In the genomic region with DNA sequence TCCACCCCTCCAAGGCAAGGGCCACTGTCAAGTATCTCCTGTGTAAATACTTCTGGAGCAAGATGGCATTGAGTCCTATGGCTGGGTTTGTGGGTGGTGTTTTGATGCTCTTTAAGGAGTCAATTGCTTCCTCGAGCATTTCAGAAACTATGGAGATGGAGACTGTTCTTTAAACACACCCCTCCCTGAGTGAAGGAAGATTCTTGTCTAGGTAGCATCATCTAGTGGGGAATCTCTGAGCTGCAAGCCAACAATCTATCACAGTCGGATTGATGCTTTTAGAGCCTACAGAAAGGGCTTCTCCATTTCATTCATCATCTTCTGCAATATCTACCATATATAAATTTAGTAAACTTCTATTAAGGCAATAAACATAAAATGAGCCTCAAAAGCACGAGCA, we compare ENCODE assay signal across 16 mouse cellular contexts.
DNase-seq lines count a peak whose midpoint lies in the region; ATAC-seq and TF ChIP-seq lines count a peak whose summit lies in the region.
"Had no signal": no experiment of that assay in that cellular context is flagged by ENCODE, and none has a peak within 500 bp of the region (broad histone marks: within the 10 kb centered on the region; RNA-seq: fewer than 3 reads in every experiment).

No protein-coding gene starts in this region.

- H3K9me3 ChIP-seq in forebrain, postnatal 0 days (ENCODE audit: low read length): no peaks in the 10 kb centered on the region
- no peaks in the 10 kb centered on the region for H3K9me3 ChIP-seq in forebrain, embryonic 10.5 days
- H3K9me3 ChIP-seq in midbrain, postnatal 0 days (ENCODE audit: low read length): no peaks in the 10 kb centered on the region
- H3K9me3 ChIP-seq in midbrain, embryonic 11.5 days (ENCODE audit: control insufficient read depth, low read length): no peaks in the 10 kb centered on the region
- H3K9me3 ChIP-seq: embryonic facial prominence, embryonic 13.5 days; forebrain, embryonic 12.5 days; G1E; heart, embryonic 15.5 days; hindbrain, embryonic 15.5 days; limb, embryonic 15.5 days had no signal

- TF ChIP-seq CTCF in forebrain, postnatal 0 days (IDR thresholded peaks at IDR 0.05; ENCODE audit: low read depth): peak; percentile 84
- peak; percentile 83 for TF ChIP-seq CTCF in midbrain, postnatal 0 days (IDR thresholded peaks at IDR 0.05)

- peak; percentile 61 for DNase-seq in forebrain, postnatal 0 days
- DNase-seq in forebrain, embryonic 10.5 days (ENCODE audit: extremely low spot score, low spot score): no peak
- DNase-seq in layer of hippocampus, adult 11-12 months (ENCODE audit: low spot score): peak; percentile 45
- no peak for DNase-seq in layer of hippocampus, postnatal 25 days (ENCODE audit: extremely low spot score in 1 of 2, low spot score in 1 of 2)
- DNase-seq in midbrain, postnatal 0 days (ENCODE audit: low spot score): peak; percentile 63
- DNase-seq in midbrain, embryonic 11.5 days (ENCODE audit: low spot score, missing footprints): no peak
- peak; percentile 47 for DNase-seq in layer of hippocampus, adult 9-11 months
- no peak for DNase-seq in kidney, postnatal 14 days
- DNase-seq: cerebellum, adult 11 months; gastrocnemius, postnatal 36 days had no signal

- 64% methylated on average over 3 of the region's 3 CpGs for WGBS in forebrain, postnatal 0 days
- 78% methylated on average over 3 of the region's 3 CpGs for WGBS in forebrain, embryonic 10.5 days
- 66% methylated on average over 3 of the region's 3 CpGs for WGBS in midbrain, postnatal 0 days
- 71% methylated on average over 3 of the region's 3 CpGs for WGBS in midbrain, embryonic 11.5 days

- H3K27ac ChIP-seq in forebrain, postnatal 0 days (ENCODE audit: low read depth, low read length): no peak overlapping the region
- no peak overlapping the region for H3K27ac ChIP-seq in forebrain, embryonic 10.5 days
- no peak overlapping the region for H3K27ac ChIP-seq in midbrain, postnatal 0 days (ENCODE audit: low read depth, low read length)
- H3K27ac ChIP-seq in midbrain, embryonic 11.5 days (ENCODE audit: low read depth, low read length): no peak overlapping the region
- H3K27ac ChIP-seq: embryonic facial prominence, embryonic 13.5 days; forebrain, embryonic 12.5 days; heart, embryonic 15.5 days; hindbrain, embryonic 15.5 days; limb, embryonic 15.5 days had no signal

- H3K27me3 ChIP-seq in forebrain, postnatal 0 days (ENCODE audit: insufficient read depth, low read length): no peaks in the 10 kb centered on the region
- no peaks in the 10 kb centered on the region for H3K27me3 ChIP-seq in forebrain, embryonic 10.5 days (ENCODE audit: poor library complexity, severe bottlenecking)
- no peaks in the 10 kb centered on the region; the same call in 1 of the 2 replicates for H3K27me3 ChIP-seq in midbrain, postnatal 0 days (ENCODE audit: insufficient read depth, low read length)
- H3K27me3 ChIP-seq in midbrain, embryonic 11.5 days (ENCODE audit: control insufficient read depth, insufficient read depth, low read length): no peaks in the 10 kb centered on the region
- H3K27me3 ChIP-seq: embryonic facial prominence, embryonic 13.5 days; forebrain, embryonic 12.5 days; heart, embryonic 15.5 days; hindbrain, embryonic 15.5 days; limb, embryonic 15.5 days had no signal

- H3K4me3 ChIP-seq in forebrain, postnatal 0 days (ENCODE audit: low read depth, low read length): no peak overlapping the region
- no peak overlapping the region for H3K4me3 ChIP-seq in forebrain, embryonic 10.5 days
- no peak overlapping the region for H3K4me3 ChIP-seq in midbrain, postnatal 0 days (ENCODE audit: low read depth, low read length)
- H3K4me3 ChIP-seq in midbrain, embryonic 11.5 days (ENCODE audit: low read depth, low read length): no peak overlapping the region
- H3K4me3 ChIP-seq: embryonic facial prominence, embryonic 13.5 days; forebrain, embryonic 12.5 days; heart, embryonic 15.5 days; hindbrain, embryonic 15.5 days; limb, embryonic 15.5 days had no signal

- H3K4me1 ChIP-seq in forebrain, postnatal 0 days (ENCODE audit: insufficient read depth): peaks cover 6% of the 10 kb centered on the region; the same call in 1 of the 2 replicates
- 0 out of 2 replicates have a peak, but pooled peaks cover 5% of the 10 kb centered on the region for H3K4me1 ChIP-seq in forebrain, embryonic 10.5 days
- peaks cover 4% of the 10 kb centered on the region; the same call in 1 of the 2 replicates for H3K4me1 ChIP-seq in midbrain, postnatal 0 days (ENCODE audit: insufficient read depth, low read length)
- no peaks in the 10 kb centered on the region for H3K4me1 ChIP-seq in midbrain, embryonic 11.5 days (ENCODE audit: control insufficient read depth, insufficient read depth, low read length)

- ATAC-seq in forebrain, postnatal 0 days: peak; percentile 65
- ATAC-seq in midbrain, postnatal 0 days (ENCODE audit: low FRiP score): no peak
- no peak for ATAC-seq in midbrain, embryonic 11.5 days (ENCODE audit: low FRiP score)

- no peak overlapping the region for H3K9ac ChIP-seq in forebrain, postnatal 0 days
- H3K9ac ChIP-seq in midbrain, postnatal 0 days (replicated peaks; ENCODE audit: low read length, poor library complexity, severe bottlenecking): no peak overlapping the region
- H3K9ac ChIP-seq in midbrain, embryonic 11.5 days (ENCODE audit: low read length): no peak overlapping the region
- H3K9ac ChIP-seq: embryonic facial prominence, embryonic 13.5 days; forebrain, embryonic 12.5 days; heart, embryonic 15.5 days; hindbrain, embryonic 15.5 days; limb, embryonic 15.5 days had no signal

- no peaks in the 10 kb centered on the region for H3K36me3 ChIP-seq in forebrain, postnatal 0 days (ENCODE audit: insufficient read depth)
- H3K36me3 ChIP-seq in forebrain, embryonic 10.5 days (replicated peaks): no peaks in the 10 kb centered on the region
- H3K36me3 ChIP-seq in midbrain, postnatal 0 days (ENCODE audit: insufficient read depth, low read length): no peaks in the 10 kb centered on the region
- no peaks in the 10 kb centered on the region for H3K36me3 ChIP-seq in midbrain, embryonic 11.5 days (ENCODE audit: control insufficient read depth, insufficient read depth, low read length)
- H3K36me3 ChIP-seq: embryonic facial prominence, embryonic 13.5 days; forebrain, embryonic 12.5 days; heart, embryonic 15.5 days; hindbrain, embryonic 15.5 days; limb, embryonic 15.5 days had no signal

- no peak overlapping the region for H3K4me2 ChIP-seq in forebrain, postnatal 0 days (ENCODE audit: low read depth)
- no peak overlapping the region for H3K4me2 ChIP-seq in midbrain, postnatal 0 days (ENCODE audit: low read depth, low read length, poor library complexity, severe bottlenecking)
- H3K4me2 ChIP-seq in midbrain, embryonic 11.5 days: no peak overlapping the region
- H3K4me2 ChIP-seq: embryonic facial prominence, embryonic 13.5 days; forebrain, embryonic 12.5 days; heart, embryonic 15.5 days; hindbrain, embryonic 15.5 days; limb, embryonic 15.5 days had no signal

Comparison
In these comparisons a context has a peak if more than half of its experiments do, and no peak if none do; other contexts are left out.
1. DNase-seq: peak in forebrain, postnatal 0 days (single experiment), layer of hippocampus, adult 11-12 months (single experiment), midbrain, postnatal 0 days (single experiment) and layer of hippocampus, adult 9-11 months (single experiment); none in forebrain, embryonic 10.5 days (single experiment), layer of hippocampus, postnatal 25 days (0 of 2), midbrain, embryonic 11.5 days (single experiment) and kidney, postnatal 14 days (single experiment).